Mouse (Mus musculus): Measurements from ENCODE around the gene Vegfb.

Gene Vegfb

DNA sequence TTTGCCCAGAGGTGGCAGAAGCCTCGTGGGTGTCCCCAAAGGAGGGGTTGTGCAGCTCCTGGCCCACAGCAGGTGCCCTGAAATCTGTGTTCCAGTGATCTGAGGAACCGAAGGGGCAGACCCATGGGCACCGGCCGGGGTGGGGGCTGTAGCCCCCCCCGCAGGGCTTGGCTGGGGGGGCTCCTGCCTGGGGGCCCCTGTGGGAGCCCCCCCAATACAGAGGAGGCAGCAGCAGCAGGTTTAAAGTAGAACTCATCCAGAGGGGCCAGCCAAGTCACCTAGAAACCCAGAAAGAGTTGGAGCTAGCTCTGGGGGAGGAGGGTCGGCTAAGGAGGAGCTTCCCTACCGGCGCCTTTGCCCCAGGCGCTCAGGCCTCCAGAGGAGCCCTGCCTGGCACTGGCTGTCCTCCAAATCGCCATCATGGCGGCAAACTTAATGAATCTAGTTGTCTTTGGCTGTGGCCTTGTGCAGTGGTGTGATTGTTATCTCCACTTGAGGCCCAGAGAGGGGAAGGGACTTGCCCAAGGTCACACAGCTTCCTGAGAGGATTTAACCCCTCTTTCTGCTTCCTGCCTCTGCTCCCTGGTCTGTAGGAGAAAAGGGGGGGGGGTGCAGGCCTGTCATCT lies 16.9 kb downstream of the Vegfb start:
- no peak for DNase-seq

GRCm38 (mm10) chr19:6969665-6970381 lies 17.6 kb downstream of the Vegfb start:
- peak; percentile 68 to 80 for DNase-seq

DNA sequence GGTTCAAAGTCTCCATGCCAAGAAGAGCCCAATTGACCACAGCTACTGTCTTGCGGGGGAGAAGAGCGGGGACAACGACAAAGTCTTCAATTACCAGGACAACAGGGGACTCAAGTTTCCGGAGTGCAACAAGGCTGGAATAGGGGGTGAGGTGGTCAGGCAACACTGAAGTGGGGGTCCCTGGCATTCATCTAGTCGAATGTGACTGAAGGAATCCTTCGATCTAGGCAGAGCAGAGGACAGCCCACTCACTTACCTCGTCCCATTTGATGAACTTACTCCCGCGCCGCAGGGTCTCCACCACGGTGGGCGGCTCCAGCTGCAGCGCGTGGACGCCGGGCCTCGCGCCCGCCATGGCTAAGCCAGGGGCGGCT lies 18.2 kb downstream of the Vegfb start:
- DNase-seq: no peak

DNA sequence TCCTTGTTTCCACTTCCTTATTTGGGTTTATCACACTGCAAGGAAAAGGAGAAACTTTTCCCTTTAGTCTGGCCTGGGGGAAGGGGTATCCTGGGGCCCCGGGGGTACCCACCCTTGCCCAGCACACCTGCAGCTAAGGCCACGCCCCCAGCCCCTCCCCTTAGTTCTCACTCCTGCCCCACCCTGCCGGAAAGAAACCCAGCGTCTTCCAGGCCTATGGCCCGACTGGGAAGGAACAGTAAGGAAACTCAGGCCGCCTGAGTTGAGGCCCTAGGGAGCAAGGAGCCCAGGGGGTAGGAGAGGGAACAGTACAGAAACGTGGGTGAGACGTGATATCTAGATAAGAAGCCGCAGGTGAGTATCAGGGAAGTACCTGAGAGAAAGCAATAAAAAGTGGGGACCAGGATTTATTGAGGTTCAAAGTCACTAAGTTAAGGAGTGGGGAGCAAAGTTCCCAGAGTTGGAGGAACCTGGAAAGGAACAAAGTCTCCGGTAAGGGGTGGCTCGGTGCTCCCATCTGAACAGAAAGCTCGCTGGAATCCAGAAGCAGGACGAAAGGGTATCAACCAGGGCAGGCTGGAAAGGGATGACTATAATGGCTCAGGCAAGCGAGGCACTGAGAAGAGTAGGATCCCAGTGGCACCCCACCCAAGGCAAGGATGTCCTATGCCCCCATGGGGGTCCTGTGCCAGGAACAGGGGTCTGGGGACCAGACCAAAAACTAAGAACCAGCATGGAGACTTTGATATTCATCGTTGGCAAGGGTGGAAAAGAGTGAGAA lies 18.8 kb downstream of the Vegfb start:
- peak; percentile 62 to 72 for DNase-seq

DNA sequence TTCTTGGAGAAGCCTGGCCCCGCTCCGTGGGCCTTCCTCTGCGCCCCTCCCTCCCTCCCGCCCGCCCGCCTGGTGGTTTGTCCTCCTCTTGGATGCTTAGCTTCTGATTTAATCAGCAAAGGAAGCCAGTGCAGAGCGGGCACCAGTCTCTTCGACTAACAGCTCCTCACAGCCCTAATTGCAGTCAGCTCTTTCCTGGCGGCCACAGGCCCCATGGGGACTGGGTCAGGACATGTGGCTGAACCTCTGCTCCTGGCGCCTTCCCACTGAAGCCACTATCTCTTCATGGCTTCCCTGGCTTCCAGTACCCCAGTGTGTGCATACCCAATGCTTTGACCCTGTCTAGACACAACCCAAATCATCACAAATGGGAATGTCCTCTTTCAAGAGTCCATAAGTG lies 31.0 kb downstream of the Vegfb start:
- no peak for DNase-seq

DNA sequence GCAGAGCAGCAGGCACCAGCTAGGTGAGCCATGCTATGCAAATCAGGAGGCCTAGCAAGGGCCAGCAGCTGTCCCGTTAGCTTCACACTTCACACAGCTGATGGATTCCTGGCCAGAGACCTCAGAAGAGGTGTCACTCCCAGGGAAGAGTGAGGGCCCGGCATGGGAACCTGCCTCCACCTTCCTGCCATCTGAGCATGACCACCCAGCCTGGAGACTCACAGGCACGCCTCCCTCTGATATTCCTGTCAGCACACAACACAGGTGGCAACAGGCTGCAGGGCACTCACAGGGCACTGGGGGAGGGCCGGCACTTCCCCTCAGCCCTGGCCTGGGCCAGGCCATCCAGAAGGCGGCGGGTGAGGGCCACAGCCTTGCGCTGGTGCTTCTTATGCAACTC lies 32.0 kb downstream of the Vegfb start:
- DNase-seq: no peak

GRCm38 (mm10) chr19:6954046-6954445 lies 33.4 kb downstream of the Vegfb start:
- DNase-seq: peak; percentile 81 to 87

- DNase-seq: peak; percentile 89 to 93
Measured at GRCm38 (mm10) chr19:6952712-6953037, 34.8 kb downstream of the Vegfb start.

DNA sequence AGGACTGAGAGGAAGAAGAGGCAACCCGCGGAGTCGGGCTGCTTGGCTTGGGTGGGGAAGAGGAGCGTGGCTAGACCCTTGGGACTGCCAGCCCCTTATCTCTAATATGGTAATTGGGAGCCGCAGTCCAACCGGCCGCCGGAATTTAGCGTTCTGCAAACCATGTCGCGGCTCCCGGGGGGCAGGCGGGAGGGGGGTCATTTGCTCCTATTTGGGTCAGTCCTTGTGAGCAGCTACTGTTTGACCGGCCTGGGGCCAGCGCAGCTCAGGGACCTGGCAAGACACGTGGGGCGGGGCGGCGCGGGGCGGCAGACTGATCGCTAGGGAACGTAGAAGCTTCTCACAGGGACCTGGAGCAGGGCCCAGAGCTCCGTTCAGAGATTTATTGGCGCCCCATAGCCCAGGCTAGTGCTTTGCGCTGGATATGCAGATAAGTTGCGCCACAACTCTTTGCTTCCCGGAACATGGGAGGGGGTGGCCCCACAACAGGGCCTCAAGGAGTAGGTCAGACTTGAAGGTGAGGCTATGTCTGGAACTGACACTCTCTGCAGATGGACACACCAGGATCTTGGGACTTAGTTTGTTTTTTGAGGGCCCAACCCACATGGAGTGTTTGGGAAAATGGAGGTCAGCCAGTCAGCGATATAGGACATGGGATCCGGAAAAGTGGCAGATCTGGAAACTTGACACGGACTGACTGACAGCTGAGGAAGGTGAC lies 35.3 kb downstream of the Vegfb start:
- DNase-seq: peak; percentile 85 to 88

DNA sequence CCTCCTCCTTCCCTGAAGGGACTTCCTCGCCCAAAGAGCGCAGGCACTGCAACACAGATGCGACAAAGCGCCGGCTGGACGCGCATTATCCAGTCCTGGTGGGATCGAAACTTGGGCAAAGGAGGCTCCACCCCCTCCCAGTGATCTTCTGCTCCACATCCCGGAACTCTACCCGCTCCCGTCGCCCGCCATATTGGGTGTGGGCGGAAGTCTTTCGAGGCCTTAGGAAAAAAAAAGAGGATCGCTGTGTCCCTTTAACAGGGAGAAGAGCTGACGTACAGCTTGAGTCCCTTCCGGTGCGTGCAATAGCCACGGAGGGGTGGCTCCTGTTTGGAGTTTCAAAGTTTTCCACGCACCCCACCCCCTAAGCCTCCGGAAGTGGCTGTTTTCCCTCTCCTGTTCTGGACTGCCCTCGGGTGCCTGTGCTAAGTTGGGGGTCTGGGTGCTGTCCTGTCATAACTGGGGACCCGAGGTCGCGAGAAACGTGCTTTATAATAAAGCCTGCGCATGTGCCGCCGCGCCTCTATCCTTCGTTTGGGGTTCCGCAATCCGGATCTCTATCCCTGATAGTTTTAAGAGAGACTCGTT lies 36.0 kb downstream of the Vegfb start:
- DNase-seq: peak; percentile 98

DNA sequence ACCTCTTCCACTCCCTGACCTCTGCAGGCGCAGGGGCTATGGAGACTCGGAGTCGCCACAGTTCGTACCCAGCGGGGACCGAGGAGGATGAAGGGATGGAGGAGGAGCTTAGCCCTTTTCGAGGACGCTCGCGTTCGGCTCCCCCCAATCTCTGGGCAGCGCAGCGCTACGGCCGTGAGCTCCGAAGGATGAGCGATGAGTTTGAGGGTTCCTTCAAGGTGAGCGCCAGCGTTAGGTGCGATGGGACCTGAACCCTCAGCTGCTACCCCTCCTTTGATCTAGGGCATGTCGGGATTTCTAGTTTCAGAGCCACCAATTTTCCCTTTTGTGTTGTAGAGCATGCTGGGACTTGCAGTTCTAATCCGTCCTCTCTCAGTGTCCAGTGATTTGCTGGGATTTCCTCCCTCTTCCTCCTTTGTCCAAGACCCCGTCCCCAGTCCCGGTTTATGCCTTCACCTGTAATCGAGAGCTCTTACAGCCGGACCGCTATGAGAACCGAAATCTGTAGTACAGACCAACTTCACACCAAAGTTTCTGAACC lies 36.8 kb downstream of the Vegfb start:
- peak; percentile 47 to 48 for DNase-seq

DNA sequence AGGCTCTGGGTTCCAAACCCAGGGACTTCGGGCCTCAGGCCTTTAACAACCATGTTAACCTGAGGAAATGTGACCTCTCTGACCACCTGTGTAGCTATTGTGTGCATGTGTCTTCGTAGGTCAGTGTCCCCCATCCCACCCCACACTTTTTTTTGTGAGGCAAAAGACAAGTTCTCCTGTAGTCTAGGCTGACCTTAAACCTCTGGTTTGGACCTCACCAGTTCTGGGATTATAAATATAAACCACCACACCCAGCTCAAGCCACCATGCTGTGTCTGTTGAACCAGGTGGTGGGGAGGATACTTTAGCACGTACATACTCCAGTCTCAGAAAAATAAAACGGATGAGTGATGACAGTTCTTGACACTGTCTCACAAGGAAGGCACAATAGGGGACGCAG lies 37.5 kb downstream of the Vegfb start:
- DNase-seq: no peak

- DNase-seq: no peak
Measured at GRCm38 (mm10) chr19:6949532-6949931, 37.9 kb downstream of the Vegfb start.

DNA sequence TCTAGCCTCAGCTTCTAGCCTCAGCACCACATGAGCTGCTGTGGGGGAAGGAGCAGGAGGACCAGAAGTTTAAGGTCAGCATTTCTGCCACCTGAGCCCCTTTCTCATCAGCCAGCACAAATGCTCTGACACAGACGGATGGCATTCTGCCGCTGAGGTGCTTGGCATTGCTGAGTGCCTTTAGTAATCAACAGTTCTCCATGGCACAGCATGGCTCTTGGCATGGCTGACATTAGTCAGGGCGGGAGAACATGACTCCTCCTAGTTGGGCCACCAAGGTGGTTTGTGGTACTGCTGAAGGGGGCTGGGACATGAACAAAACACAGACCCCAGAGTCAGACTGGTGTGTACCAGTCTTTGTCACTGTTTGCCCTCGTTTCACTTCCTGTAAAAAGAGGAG lies 39.3 kb downstream of the Vegfb start:
- DNase-seq: no peak

DNA sequence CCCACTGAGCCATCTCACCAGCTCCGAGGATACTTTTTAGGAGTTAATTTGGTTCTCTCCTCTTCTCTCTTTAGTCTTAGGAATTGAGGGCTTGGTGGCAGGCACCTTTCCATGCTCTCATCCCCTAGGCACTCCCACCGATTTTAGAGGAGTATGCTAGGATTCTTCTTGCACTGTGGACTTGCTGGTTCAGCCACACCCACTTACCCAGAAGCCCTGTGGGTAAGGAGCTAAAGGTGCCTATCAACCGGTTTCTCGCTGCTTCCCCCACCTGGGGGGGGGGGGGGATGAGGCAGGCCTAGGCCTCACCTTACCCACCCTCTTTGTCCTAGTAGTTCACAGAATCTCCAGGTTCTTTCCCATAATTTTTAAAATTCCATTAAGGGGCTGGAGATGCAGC lies 39.7 kb downstream of the Vegfb start:
- no peak for DNase-seq

DNA sequence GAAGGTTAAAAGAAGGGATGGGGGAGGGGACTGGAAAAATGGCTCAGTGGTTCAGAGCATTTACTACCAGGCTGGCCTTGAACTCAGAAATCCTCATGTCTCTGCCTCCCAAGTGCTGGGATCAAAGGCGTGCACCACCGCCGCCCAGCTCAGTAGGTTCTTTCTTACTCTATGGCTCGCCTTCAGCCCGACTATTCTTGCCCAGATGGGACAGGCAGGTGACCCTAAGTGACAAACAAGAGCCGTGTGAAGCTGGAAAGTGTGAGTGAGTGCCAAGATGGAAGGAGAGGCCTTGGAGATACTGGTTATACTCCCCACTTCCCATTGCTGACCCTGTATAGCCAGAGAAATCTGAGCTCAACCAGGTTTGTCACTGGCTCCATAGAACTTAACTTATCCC lies 43.7 kb downstream of the Vegfb start:
- no peak for DNase-seq

DNA sequence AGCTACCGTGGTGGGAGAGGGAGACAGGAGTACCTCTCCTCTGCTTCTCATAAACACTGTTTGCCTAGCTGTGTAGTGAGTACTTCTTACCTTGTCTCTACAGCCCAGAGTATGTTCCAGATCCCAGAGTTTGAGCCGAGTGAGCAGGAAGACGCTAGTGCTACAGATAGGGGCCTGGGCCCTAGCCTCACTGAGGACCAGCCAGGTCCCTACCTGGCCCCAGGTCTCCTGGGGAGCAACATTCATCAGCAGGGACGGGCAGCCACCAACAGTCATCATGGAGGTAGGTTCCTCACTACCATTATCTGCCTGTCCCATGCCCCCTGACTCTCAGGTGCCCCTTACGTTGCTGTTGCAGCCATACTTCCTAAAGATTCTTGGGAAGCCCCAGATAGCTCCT lies 44.7 kb downstream of the Vegfb start:
- DNase-seq: no peak

DNA sequence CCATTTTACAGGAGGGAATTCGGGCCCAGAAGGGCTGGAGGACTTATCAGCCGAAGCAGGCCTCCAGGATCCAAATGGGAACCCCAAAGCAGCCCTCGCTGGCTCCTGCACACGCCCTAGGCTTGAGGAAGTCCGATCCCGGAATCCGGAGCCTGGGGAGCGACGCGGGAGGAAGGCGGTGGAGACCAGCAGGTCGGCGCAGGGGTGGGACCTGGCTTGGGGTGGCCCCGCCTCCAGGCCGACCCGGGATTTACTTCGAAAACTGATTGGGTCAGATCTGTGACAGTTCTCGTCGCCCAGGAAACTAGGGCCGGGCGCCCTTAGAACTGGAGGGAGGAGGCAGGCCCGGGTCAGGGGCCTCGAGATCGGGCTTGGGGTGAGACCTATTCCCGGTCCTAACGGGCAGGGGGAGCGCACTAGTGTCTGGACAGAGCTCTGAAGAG lies 45.2 kb downstream of the Vegfb start, which contains the start of gene Gpr137:
Gene Gpr137 (minus strand): TSS at position 232 of the 443 bp plus-strand sequence.
- peak; percentile 98 to 99 for DNase-seq

- peak; percentile 91 to 94 for DNase-seq
Measured at GRCm38 (mm10) chr19:6941372-6942248, 45.8 kb downstream of the Vegfb start, which contains the start of gene Bad. TSS of gene Bad (plus strand) at chr19:6941861.

DNA sequence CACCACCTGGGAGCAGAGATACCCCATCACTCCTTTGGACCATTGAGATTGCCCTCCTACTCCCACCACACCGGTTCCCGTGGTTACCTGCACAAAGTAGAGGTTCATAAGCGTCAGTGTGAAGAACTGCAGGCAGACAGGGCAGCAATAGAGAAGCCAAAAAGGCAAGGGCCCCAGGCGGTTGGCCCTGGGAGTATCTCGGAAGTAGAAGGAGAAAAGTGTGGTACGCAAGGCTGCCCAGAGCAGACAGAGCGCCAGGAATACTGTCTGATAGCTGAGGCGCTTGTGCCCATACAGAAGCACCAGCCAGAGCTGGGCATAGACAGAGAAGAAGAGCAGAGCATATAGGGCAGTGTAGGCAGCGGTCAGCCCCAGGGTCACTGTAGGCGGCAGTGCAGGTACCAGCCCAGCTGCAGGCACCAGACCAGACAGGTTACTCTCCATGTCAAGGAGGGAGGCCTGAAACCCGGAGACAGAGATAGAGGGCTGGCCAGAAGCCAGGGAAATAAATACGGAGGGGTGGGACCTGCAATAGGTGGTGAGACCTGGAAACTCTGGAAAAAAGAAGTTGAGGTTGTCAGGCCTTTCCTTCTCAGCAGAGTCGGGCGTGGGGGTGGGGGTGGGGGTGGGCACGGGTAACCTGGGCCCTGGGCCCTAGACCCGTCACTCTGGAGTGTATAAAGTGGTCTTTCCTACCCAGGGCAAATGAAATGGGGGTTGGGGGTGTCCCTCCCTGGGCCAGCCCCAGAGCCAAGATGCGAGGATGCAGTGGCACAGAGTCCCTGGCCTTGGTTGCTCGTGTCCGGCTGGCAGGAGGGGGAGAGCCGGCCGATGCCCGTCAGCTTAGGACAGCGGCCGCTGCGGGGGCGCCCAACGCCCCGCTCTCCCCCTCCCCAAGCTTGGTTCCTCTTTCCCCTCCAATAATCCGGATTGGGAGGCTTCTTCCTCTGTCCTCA lies 46.8 kb downstream of the Vegfb start:
- DNase-seq: no peak
